Mouse (Mus musculus) gonadal fat pad, adult 2 months (tissue): ENCODE measurements at regions not wholly inside any gene's neighbourhood (a gene's known extent, or its start where the extent isn't known, plus 50 kb on each side); places are given as distances from the start of the nearest gene placed in this dataset.

Experiments
- DNase-seq: peaks from one replicate; pipeline ENCODE4 v3.0.0-alpha.2; 2012; ENCODE audit warnings: low read depth

GRCm38 (mm10) chr16:95194151-95194550 lies 63.2 kb upstream of the Kcnj15 start:
- DNase-seq: no peak

GRCm38 (mm10) chr16:95196141-95196540 lies 61.2 kb upstream of the Kcnj15 start:
- no peak for DNase-seq

GRCm38 (mm10) chr16:95196622-95197021 lies 60.7 kb upstream of the Kcnj15 start:
- DNase-seq: no peak

GRCm38 (mm10) chr16:95198795-95199563 lies 58.4 kb upstream of the Kcnj15 start:
- no peak for DNase-seq

- DNase-seq: no peak
Observed at GRCm38 (mm10) chr16:95202126-95202883, 55.1 kb upstream of the Kcnj15 start.

- no peak for DNase-seq
Observed at GRCm38 (mm10) chr16:95203026-95203425, 54.3 kb upstream of the Kcnj15 start.

- no peak for DNase-seq
Observed at GRCm38 (mm10) chr16:95203790-95204189, 53.6 kb upstream of the Kcnj15 start.

GRCm38 (mm10) chr16:95204507-95204906 lies 52.9 kb upstream of the Kcnj15 start:
- DNase-seq: no peak

GRCm38 (mm10) chr16:95206445-95206844 lies 50.9 kb upstream of the Kcnj15 start:
- no peak for DNase-seq

GRCm38 (mm10) chr16:95207547-95207946 lies 49.8 kb upstream of the Kcnj15 start:
- no peak for DNase-seq
